Mouse (Mus musculus) adrenal gland, postnatal 10 days (tissue): ENCODE measurements around the gene Gm29609. TPM values are rescaled to one million over a fixed set of nuclear protein-coding genes. Genes with fewer than 3 reads are reported as not detected.

Experiments used
- DNase-seq: peaks from one replicate; pipeline ENCODE4 v3.0.0; 2021; ENCODE audit warnings: mixed read lengths
- total RNA-seq, 2 experiments: library from RNA; stranded (reverse); gene quantifications; 2 replicates each; pipeline ENCODE4 v1.2.3; 2021

Gm29609 gene
- total RNA-seq, 2 experiments from 2014 or later = 1.5 to 2.8 TPM

GRCm38 (mm10) chr5:31138968-31139425, 40.7 kb downstream of the Gm29609 start:
- peak; percentile 61 for DNase-seq

- no peak for DNase-seq
Measured at GRCm38 (mm10) chr5:31138241-31138967, 41.3 kb downstream of the Gm29609 start, which contains the start of gene Ucn. Ucn (minus strand) TSS chr5:31138829.

GRCm38 (mm10) chr5:31137658-31138057, 42.1 kb downstream of the Gm29609 start:
- DNase-seq = no peak

DNA sequence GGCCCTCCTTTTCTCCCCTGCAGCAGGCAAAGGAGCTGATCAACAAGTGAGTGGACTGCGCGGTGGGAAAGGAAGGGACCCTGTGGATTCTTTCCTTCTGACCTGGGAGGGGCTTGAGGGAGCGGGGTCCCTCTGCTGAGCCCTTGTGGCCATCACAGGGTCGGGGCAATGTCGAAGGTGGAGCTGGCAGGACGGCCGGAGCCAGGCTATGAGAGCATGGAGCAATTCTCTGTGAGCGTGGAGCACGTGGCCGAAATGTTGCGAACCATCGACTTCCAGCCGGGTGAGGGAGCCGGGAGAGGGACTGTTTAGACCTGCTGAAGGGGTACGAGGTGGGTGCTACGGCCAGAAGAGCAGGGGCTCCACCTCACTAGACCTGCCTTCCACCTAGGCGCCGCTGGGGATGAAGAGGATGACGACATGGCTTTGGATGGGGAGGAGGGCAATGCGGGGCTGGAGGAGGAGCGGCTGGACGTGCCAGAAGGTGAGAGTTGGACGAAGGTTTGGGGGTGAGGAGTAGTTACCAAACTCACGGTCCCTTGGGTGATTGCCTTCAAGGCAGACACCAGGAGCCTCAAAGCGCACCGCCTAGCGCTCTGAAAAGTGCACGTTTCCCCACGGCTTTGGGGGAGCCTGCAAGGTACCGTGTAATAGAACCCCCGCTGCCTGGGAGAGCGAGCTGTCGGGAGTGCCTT, 42.8 kb downstream of the Gm29609 start:
- no peak for DNase-seq

GRCm38 (mm10) chr5:31126050-31126449, 53.7 kb downstream of the Gm29609 start:
- DNase-seq = no peak

DNA sequence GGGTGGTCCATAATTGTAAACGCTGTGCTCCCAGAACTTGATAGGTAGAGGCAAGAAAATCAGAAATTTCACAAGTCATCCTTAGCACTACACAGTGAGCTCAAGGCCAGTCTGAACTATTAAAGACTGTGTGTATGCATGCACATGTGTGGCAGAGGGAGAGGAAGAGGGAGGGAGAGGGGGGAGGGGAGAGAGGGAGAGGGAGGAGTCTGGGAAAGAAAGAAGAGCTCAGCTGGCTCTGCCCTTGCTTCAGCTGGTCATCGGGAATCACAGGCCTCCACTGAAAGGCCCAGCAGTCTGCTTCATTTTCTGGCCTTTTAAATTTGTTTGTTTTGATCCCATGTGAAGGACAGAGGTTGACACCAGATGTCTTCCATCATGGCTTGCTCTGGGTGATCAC, 56.2 kb downstream of the Gm29609 start:
- DNase-seq = no peak

DNA sequence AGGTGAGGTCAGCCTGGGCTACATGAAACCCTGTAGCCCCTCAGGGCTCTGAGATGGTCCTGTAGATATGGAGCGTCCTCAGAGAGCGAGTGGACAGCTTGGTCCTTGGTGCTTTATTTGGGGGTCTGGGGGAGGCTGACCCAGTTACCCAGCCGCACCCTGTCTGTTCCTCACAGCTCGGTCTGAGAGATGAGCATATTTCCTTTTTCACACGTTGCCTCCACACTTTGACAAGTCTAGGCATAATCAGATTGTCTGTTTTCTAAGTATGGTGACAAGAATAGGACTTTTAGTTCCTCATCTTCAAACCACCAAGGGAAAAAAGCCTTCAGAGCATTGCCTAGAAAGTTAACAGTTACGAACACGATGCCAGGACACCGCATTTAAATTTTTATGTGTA, 58.6 kb downstream of the Gm29609 start:
- DNase-seq = no peak

DNA sequence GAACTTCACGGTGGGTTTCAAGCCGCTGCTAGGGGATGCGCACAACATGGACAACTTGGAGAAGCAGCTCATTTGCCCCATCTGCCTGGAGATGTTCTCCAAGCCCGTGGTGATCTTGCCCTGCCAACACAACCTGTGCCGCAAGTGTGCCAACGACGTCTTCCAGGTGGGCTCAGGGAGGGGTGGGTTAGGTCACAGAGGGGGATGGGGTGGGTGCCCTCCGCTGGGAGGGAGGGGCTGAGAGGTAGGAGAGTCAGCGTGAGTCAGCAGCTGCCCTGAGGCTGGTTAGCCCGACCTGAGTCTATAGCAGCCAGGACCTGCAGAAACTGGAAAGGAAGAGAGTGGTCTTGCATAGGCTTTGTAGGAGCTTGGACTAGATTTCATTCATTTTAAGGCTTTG, 62.8 kb downstream of the Gm29609 start:
- DNase-seq = no peak

DNA sequence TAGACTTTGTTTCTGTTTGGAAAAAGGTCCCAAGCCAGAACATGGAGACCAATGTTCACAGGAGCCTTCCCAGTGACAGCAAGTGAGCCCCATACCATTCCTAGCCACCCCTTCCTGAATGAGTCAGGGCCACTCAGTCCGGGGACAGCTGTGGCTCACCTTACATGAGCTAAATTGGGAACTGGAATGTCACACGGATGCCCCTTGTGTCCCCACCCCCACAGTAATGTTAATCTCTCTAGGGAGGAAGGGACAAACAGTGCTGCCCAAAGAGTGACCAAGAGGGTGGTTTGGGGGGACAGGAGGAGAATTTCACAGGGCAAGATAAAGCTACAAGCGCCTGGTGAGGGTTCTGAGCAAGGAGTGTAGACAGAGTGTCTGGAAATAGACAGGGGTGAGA, 63.4 kb downstream of the Gm29609 start, which contains the start of gene Trim54:
Gene Trim54 (plus strand): TSS at position 359 of the 400 bp plus-strand sequence.
- DNase-seq = no peak

DNA sequence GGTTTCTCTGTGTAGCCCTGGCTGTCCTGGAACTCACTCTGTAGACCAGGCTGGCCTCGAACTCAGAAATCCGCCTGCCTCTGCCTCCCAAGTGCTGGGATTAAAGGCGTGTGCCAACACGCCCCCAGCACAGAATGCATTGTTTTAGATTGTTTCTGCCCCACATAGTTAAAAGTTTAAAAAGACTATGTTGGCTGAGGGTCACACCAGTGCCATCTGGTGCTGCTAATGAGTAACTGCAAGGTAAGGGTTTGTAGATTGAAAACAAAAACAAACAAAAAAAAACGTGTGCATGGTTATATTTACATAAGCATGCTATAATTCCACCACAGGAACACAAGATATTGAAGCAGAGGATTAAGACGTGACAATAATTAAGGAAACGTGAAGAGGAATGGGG, 68.9 kb downstream of the Gm29609 start:
- no peak for DNase-seq

GRCm38 (mm10) chr5:31108000-31108490, 71.7 kb downstream of the Gm29609 start, which contains the start of gene Slc30a3:
Slc30a3 (minus strand) TSS chr5:31108237.
- no peak for DNase-seq

- no peak for DNase-seq
Measured at GRCm38 (mm10) chr5:31105814-31106335, 73.8 kb downstream of the Gm29609 start, which contains the start of gene Dnajc5g. Dnajc5g (plus strand) TSS chr5:31106285.

GRCm38 (mm10) chr5:31095711-31096480, 83.8 kb downstream of the Gm29609 start:
- no peak for DNase-seq

- peak; percentile 60 for DNase-seq
Measured at GRCm38 (mm10) chr5:31094799-31095691, 84.7 kb downstream of the Gm29609 start.

Other genes starting within 250 kb of the Gm29609 start
- 1 to 10 TPM; 2.8 to 5.1 TPM for gene Cgref1, start 234.3 kb downstream of the Gm29609 start, total RNA-seq
- gene Preb, start 219.6 kb downstream of the Gm29609 start, total RNA-seq = 100 to 1,000 TPM; 110 to 118 TPM
- gene Tcf23, start 211.2 kb downstream of the Gm29609 start, total RNA-seq = under 1 TPM; 0.39 to 0.99 TPM
- 100 to 1,000 TPM; 123 to 129 TPM for gene Atraid, start 131.6 kb downstream of the Gm29609 start, total RNA-seq
- gene Slc5a6, start 131.0 kb downstream of the Gm29609 start, total RNA-seq = 10 to 100 TPM; 14.1 to 16.0 TPM
- 10 to 100 TPM; 29.3 to 41.2 TPM for gene Cad, start 125.1 kb downstream of the Gm29609 start, total RNA-seq
- not detected for gene Dnajc5g, start 73.6 kb downstream of the Gm29609 start, total RNA-seq
- gene Slc30a3, start 71.7 kb downstream of the Gm29609 start, total RNA-seq = under 1 TPM; 0.60 to 0.76 TPM
- 10 to 100 TPM in 1 of 2 experiments, 1 to 10 TPM in 1; 3.3 to 16.1 TPM for gene Trim54, start 63.2 kb downstream of the Gm29609 start, total RNA-seq
- not detected for gene Ucn, start 41.1 kb downstream of the Gm29609 start, total RNA-seq
- 10 to 100 TPM; 42.3 to 46.1 TPM for gene Mpv17, start 25.7 kb downstream of the Gm29609 start, total RNA-seq
- 10 to 100 TPM; 46.3 to 64.2 TPM for gene Gtf3c2, start 233 bp upstream of the Gm29609 start, total RNA-seq
- gene Snx17, start 13.3 kb upstream of the Gm29609 start, total RNA-seq = 10 to 100 TPM; 79.2 to 90.3 TPM
- gene Eif2b4, start 13.5 kb upstream of the Gm29609 start, total RNA-seq = 10 to 100 TPM; 38.9 to 48.2 TPM
- gene Zfp513, start 22.4 kb upstream of the Gm29609 start, total RNA-seq = 10 to 100 TPM; 23.0 to 23.7 TPM
- gene Ppm1g, start 40.8 kb upstream of the Gm29609 start, total RNA-seq = 100 to 1,000 TPM; 125 to 127 TPM
- 10 to 100 TPM; 79.6 to 86.2 TPM for gene Nrbp1, start 61.0 kb upstream of the Gm29609 start, total RNA-seq
- gene Gm9970, start 61.3 kb upstream of the Gm29609 start, total RNA-seq = under 1 TPM in 1 of 2 experiments, not detected in 1; 0.97 TPM
- gene Krtcap3, start 71.8 kb upstream of the Gm29609 start, total RNA-seq = 1 to 10 TPM; 3.0 to 4.9 TPM
- gene Ift172, start 111.2 kb upstream of the Gm29609 start, total RNA-seq = 10 to 100 TPM; 27.7 to 36.2 TPM
- 10 to 100 TPM in 1 of 2 experiments, 1 to 10 TPM in 1; 6.8 to 10.7 TPM for gene Fndc4, start 116.2 kb upstream of the Gm29609 start, total RNA-seq
- 10 to 100 TPM; 14.5 to 32.1 TPM for gene Gckr, start 117.5 kb upstream of the Gm29609 start, total RNA-seq